Mouse (Mus musculus) heart, postnatal 0 days (tissue): ENCODE measurements around the gene Hspbap1.

Experiments
- CTCF ChIP-seq: IDR thresholded peaks from 2 replicates; pipeline ENCODE4 v1.5.1; 2016; ENCODE audit warnings: antibody characterized with exemption, control low read depth, low read depth
- EP300 ChIP-seq: IDR thresholded peaks from 2 replicates; pipeline ENCODE4 v1.6.1; 2016; ENCODE audit warnings: antibody characterized with exemption, low read depth

DNA sequence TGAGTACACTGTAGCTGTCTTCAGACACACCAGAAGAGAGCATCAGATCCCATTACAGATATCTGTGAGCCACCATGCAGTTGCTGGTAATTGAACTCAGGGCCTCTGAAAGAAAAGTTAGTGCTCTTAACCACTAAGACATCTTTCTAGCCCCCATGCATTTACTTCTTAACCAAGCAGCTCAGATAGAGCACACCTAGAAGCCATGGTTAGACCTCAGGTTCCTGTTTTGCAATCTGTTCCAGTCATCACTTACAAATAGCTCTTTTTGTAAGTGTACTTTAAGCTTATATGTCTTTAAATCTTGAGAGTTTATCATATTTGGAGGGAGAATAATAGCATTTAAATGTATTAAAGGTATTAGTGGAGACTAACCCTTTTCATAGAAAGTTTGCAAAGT is 77.0 kb downstream of the Hspbap1 start:
- TF ChIP-seq EP300 = no peak
- no peak for TF ChIP-seq CTCF
